9 mouse cellular contexts compared by ENCODE assay signal in genomic region chr11:83020621-83021020, GRCm38 (mm10). TPM values are rescaled to one million over a fixed set of nuclear protein-coding genes. Genes with fewer than 3 reads are reported as not detected.
DNase-seq lines count a peak whose midpoint lies in the region; ATAC-seq and TF ChIP-seq lines count a peak whose summit lies in the region.
"Had no signal": no experiment of that assay in that cellular context is flagged by ENCODE, and none has a peak within 500 bp of the region (broad histone marks: within the 10 kb centered on the region; RNA-seq: fewer than 3 reads in every experiment).

Gene Slfn8 (minus strand): TSS chr11:83020810.

- peak; percentile 10 to 39 for DNase-seq in left cerebral cortex, postnatal 14 days (ENCODE audit: low spot score in 2 of 2)
- no peak for DNase-seq in left cerebral cortex, adult 8-10 months (ENCODE audit: low spot score in 2 of 2)
- peak; percentile 70 for DNase-seq in T-cell, adult 2 months (ENCODE audit: low spot score)
- peak; percentile 57 to 68 for DNase-seq in heart, adult 2 months
- DNase-seq in lung, postnatal 0 days (ENCODE audit: low spot score) = peak; percentile 13
- peak; percentile 45 for DNase-seq in thymus, adult 2 months
- DNase-seq in embryo, embryonic 11 days = no peak
- no peak for DNase-seq in MN1 (ENCODE audit: low spot score)

- no peak for ATAC-seq in lung, postnatal 0 days

- TF ChIP-seq POLR2A in heart, adult 2 months (IDR thresholded peaks at IDR 0.05; ENCODE audit: insufficient read depth, low read depth, low read length) = peak; percentile 46; the same call in 1 of the 2 replicates
- TF ChIP-seq POLR2A in thymus, adult 2 months (IDR thresholded peaks at IDR 0.05; ENCODE audit: control insufficient read depth, extremely low read depth, insufficient read depth, low read length, poor library complexity) = no peak

- no peaks in the 10 kb centered on the region for H3K36me3 ChIP-seq in heart, adult 2 months (ENCODE audit: control insufficient read depth, insufficient read depth, low read length)
- H3K36me3 ChIP-seq in lung, postnatal 0 days (ENCODE audit: insufficient read depth, low read length) = no peaks in the 10 kb centered on the region
- H3K36me3 ChIP-seq in thymus, adult 2 months (ENCODE audit: control insufficient read depth, insufficient read depth, low read length) = peaks cover 4% of the 10 kb centered on the region; the same call in 1 of the 2 replicates
- H3K36me3 ChIP-seq: limb, embryonic 15.5 days had no signal

- intact Hi-C loops in left cerebral cortex, postnatal 14 days (cut with DNase I) = no loop called here
- intact Hi-C loops in heart, adult 2 months (cut with DNase I) = loop anchor here (2.0 kb wide), 1 partner anchor 60 kb away; no protein-coding TSS in a partner anchor

- peak within 1 kb of the TSS; percentile 3; the same call in 1 of the 2 replicates for H3K4me2 ChIP-seq in lung, postnatal 0 days (replicated peaks; ENCODE audit: low read depth, low read length)
- H3K4me2 ChIP-seq: limb, embryonic 15.5 days had no signal

- peak within 1 kb of the TSS; percentile 43 for H3K27ac ChIP-seq in heart, adult 2 months
- no peak within 1 kb of the TSS for H3K27ac ChIP-seq in lung, postnatal 0 days (ENCODE audit: low read length)
- H3K27ac ChIP-seq in thymus, adult 2 months (ENCODE audit: control insufficient read depth, insufficient read depth, low read length) = peak within 1 kb of the TSS; percentile 83
- H3K27ac ChIP-seq: limb, embryonic 15.5 days had no signal

- H3K79me2 ChIP-seq in heart, adult 2 months (replicated peaks; ENCODE audit: control insufficient read depth, insufficient read depth, low read length) = no peaks in the 10 kb centered on the region

- H3K27me3 ChIP-seq in heart, adult 2 months (ENCODE audit: control insufficient read depth, insufficient read depth, low read length) = no peaks in the 10 kb centered on the region
- no peaks in the 10 kb centered on the region for H3K27me3 ChIP-seq in lung, postnatal 0 days (replicated peaks; ENCODE audit: insufficient read depth, low read length)
- H3K27me3 ChIP-seq in thymus, adult 2 months (ENCODE audit: control insufficient read depth, insufficient read depth, low read length) = no peaks in the 10 kb centered on the region
- H3K27me3 ChIP-seq: limb, embryonic 15.5 days had no signal

- H3K9me3 ChIP-seq in lung, postnatal 0 days (ENCODE audit: low read length) = no peaks in the 10 kb centered on the region
- H3K9me3 ChIP-seq: limb, embryonic 15.5 days had no signal

- WGBS in heart, adult 2 months = 43% methylated on average over 5 of the region's 5 CpGs
- WGBS in lung, postnatal 0 days = 47% methylated on average over 5 of the region's 5 CpGs
- under 1% methylated on average over 5 of the region's 5 CpGs for WGBS in thymus, adult 2 months

- no peak for TF ChIP-seq CTCF in heart, adult 2 months (IDR thresholded peaks at IDR 0.05)
- TF ChIP-seq CTCF in lung, postnatal 0 days (IDR thresholded peaks at IDR 0.05) = no peak
- no peak for TF ChIP-seq CTCF in thymus, adult 2 months (IDR thresholded peaks at IDR 0.05; ENCODE audit: borderline replicate concordance, control insufficient read depth, extremely low read depth, insufficient read depth, low read length, poor library complexity)

- no peaks in the 10 kb centered on the region for H3K4me1 ChIP-seq in heart, adult 2 months (ENCODE audit: control insufficient read depth, insufficient read depth, low read length)
- no peaks in the 10 kb centered on the region for H3K4me1 ChIP-seq in lung, postnatal 0 days (ENCODE audit: insufficient read depth, low read depth, low read length)
- peaks cover 12% of the 10 kb centered on the region for H3K4me1 ChIP-seq in thymus, adult 2 months (replicated peaks; ENCODE audit: control insufficient read depth, insufficient read depth, low read length)
- H3K4me1 ChIP-seq: limb, embryonic 15.5 days had no signal

- H3K9ac ChIP-seq in heart, adult 2 months (ENCODE audit: low read depth, low read length) = peak within 1 kb of the TSS; percentile 46
- no peak within 1 kb of the TSS for H3K9ac ChIP-seq in lung, postnatal 0 days (replicated peaks; ENCODE audit: low read depth)
- H3K9ac ChIP-seq: limb, embryonic 15.5 days had no signal

- peak within 1 kb of the TSS; percentile 13; the same call in 1 of the 2 replicates for H3K4me3 ChIP-seq in heart, adult 2 months
- no peak within 1 kb of the TSS; the same call in 1 of the 2 replicates for H3K4me3 ChIP-seq in lung, postnatal 0 days (ENCODE audit: low read depth, low read length)
- peak within 1 kb of the TSS; percentile 64 for H3K4me3 ChIP-seq in thymus, adult 2 months (ENCODE audit: control insufficient read depth, insufficient read depth, low read length)
- H3K4me3 ChIP-seq: limb, embryonic 15.5 days had no signal

- TF ChIP-seq EP300 in heart, adult 2 months (IDR thresholded peaks at IDR 0.05; ENCODE audit: insufficient read depth, low read depth, low read length) = no peak
- no peak for TF ChIP-seq EP300 in lung, postnatal 0 days (IDR thresholded peaks at IDR 0.05)

RNA-seq across cellular contexts. Expression of gene Slfn8, which starts in this region (rescaled TPM):
- under 1 TPM; 0.36 to 0.62 TPM for total RNA-seq in left cerebral cortex, postnatal 14 days (2021)
- 1 to 10 TPM in 2 of 4 experiments, under 1 TPM in 2; 0.74 to 2.0 (median 1.1) TPM for total RNA-seq in left cerebral cortex, adult 8-10 months (2022)
- under 1 TPM; 0.47 to 0.91 TPM for total RNA-seq in heart, adult 2 months (2021)
- 0.51 and 0.82 TPM in 2 replicates for polyA plus RNA-seq in heart, adult 2 months (2012; rRNA removed)
- 0.33 and 0.54 TPM in 2 replicates for polyA plus RNA-seq in lung, postnatal 0 days (2015; fragmentation: Nextera tagmentation; extraction: Ambion mirVana)
- 4.0 and 4.2 TPM in 2 replicates for polyA plus RNA-seq in thymus, adult 2 months (2012; rRNA removed)

Comparison
In these comparisons a context has a peak if more than half of its experiments do, and no peak if none do; other contexts are left out.
1. Peak in DNase-seq in left cerebral cortex, postnatal 14 days; RNA of the gene not detected or under 1 TPM.
2. Peak in DNase-seq, H3K4me3 ChIP-seq, H3K27ac ChIP-seq and H3K9ac ChIP-seq in heart, adult 2 months; RNA of the gene not detected or under 1 TPM.
3. Peak in DNase-seq and H3K4me2 ChIP-seq in lung, postnatal 0 days; RNA of the gene not detected or under 1 TPM.
4. DNase-seq: peak in T-cell, adult 2 months (single experiment) and thymus, adult 2 months (single experiment); none in left cerebral cortex, adult 8-10 months (0 of 2), embryo, embryonic 11 days (single experiment) and MN1 (single experiment).